Mouse (Mus musculus) liver, postnatal 0 days (tissue): ENCODE measurements at regions not wholly inside any gene's neighbourhood (a gene's known extent, or its start where the extent isn't known, plus 50 kb on each side); places are given as distances from the start of the nearest gene placed in this dataset.

ENCODE experiments used
- CTCF ChIP-seq: sonication (generic); IDR thresholded peaks from 2 replicates; pipeline ENCODE4 v1.5.1; 2016; ENCODE audit warnings: antibody characterized with exemption, low read depth
- EP300 ChIP-seq: IDR thresholded peaks from 2 replicates; pipeline ENCODE4 v1.6.1; 2016; ENCODE audit warnings: antibody characterized with exemption, low read depth, mild to moderate bottlenecking

- TF ChIP-seq EP300 (no peak), CTCF (no peak)
These were observed 147.9 kb downstream of the Hlx start for GRCm38 (mm10) chr1:184584505-184584874.
